Mouse (Mus musculus) intestine, postnatal 0 days (tissue): ENCODE data around the gene Arhgap9. TPM values are rescaled to one million over a fixed set of nuclear protein-coding genes. Genes with fewer than 3 reads are reported as not detected.

Source experiments
- ATAC-seq: fragments of 200-750 bp; cut with Nextera tagmentation; 2 replicates; pipeline ENCODE4 v1.8.0; 2017; ENCODE audit warnings: mild to moderate bottlenecking, moderate TSS enrichment, moderate library complexity
- H3K27ac ChIP-seq: fragments of 300-500 bp; sonication (generic); 2 replicates; pipeline ENCODE4 v1.5.1; 2014; ENCODE audit warnings: mild to moderate bottlenecking, low read depth, low read length, moderate library complexity
- H3K27me3 ChIP-seq: fragments of 300-500 bp; sonication (generic); replicated peaks from 2 replicates; pipeline ENCODE4 v1.6.1; 2014; ENCODE audit warnings: low read length, mixed read lengths; ENCODE audit not compliant: control insufficient read depth, insufficient read depth
- H3K36me3 ChIP-seq: fragments of 300-500 bp; sonication (generic); 2 replicates; pipeline ENCODE4 v1.6.1; 2014; ENCODE audit warnings: mild to moderate bottlenecking, moderate library complexity; ENCODE audit not compliant: control insufficient read depth, insufficient read depth
- H3K4me1 ChIP-seq: fragments of 300-500 bp; sonication (generic); replicated peaks from 2 replicates; pipeline ENCODE4 v1.6.1; 2014; ENCODE audit warnings: antibody characterized with exemption, low read length, mixed read lengths; ENCODE audit not compliant: control insufficient read depth, insufficient read depth
- H3K4me2 ChIP-seq: fragments of 300-500 bp; sonication (generic); replicated peaks from 2 replicates; pipeline ENCODE4 v1.6.1; 2014; ENCODE audit warnings: low read depth, mild to moderate bottlenecking, moderate library complexity
- H3K4me3 ChIP-seq: fragments of 300-500 bp; sonication (generic); 2 replicates; pipeline ENCODE4 v1.5.1; 2014; ENCODE audit warnings: low read depth, low read length
- H3K9ac ChIP-seq: fragments of 300-500 bp; sonication (generic); 2 replicates; pipeline ENCODE4 v1.6.1; 2014; ENCODE audit warnings: mild to moderate bottlenecking, low read depth, low read length
- H3K9me3 ChIP-seq: fragments of 300-500 bp; sonication (generic); 2 replicates; pipeline ENCODE4 v1.6.1; 2016; ENCODE audit warnings: mixed run types; ENCODE audit not compliant: control insufficient read depth
- CTCF ChIP-seq: sonication (generic); IDR thresholded peaks from 2 replicates; pipeline ENCODE4 v1.5.1; 2016; ENCODE audit warnings: low read depth, mild to moderate bottlenecking, control low read depth, antibody characterized with exemption, moderate library complexity
- WGBS: fragments of 180-500 bp; shearing (Covaris S2); extraction: QIAGEN DNeasy Blood & Tissue Kit; methylation state at CpG from one replicate; pipeline ENCODE4 v1.1.7; 2014; 5-methylcytosine and 5-hydroxymethylcytosine counted together
- polyA plus RNA-seq: library from polyadenylated mRNA; unstranded; fragments of >200 nt; fragmentation: Nextera tagmentation; extraction: Ambion mirVana; gene quantifications from 2 replicates; pipeline ENCODE4 v1.2.1, GENCODE M21; 2015

Arhgap9 gene
- polyA plus RNA-seq, 1 experiment from 2014 or later = 9.5 TPM

- peak; percentile 70 for ATAC-seq
- H3K9me3 ChIP-seq = no peaks in the 10 kb centered on the region
- TF ChIP-seq CTCF = peak; percentile 95
- peaks cover 6% of the 10 kb centered on the region; the same call in 1 of the 2 replicates for H3K4me1 ChIP-seq
- peak overlapping the region; percentile 78 for H3K27ac ChIP-seq
- under 1% methylated on average over 29 of the region's 31 CpGs for WGBS
- peak overlapping the region; percentile 80 for H3K4me2 ChIP-seq
- H3K9ac ChIP-seq = peak overlapping the region; percentile 28
- no peaks in the 10 kb centered on the region for H3K36me3 ChIP-seq
- peaks cover 22% of the 10 kb centered on the region; the same call in 1 of the 2 replicates for H3K27me3 ChIP-seq
- peak overlapping the region; percentile 50 for H3K4me3 ChIP-seq
These were observed 17.3 kb downstream of the Arhgap9 start for GRCm38 (mm10) chr10:127338930-127339682.

GRCm38 (mm10) chr10:127339683-127340576 lies 18.2 kb downstream of the Arhgap9 start:
- Histone ChIP-seq H3K27ac (peak overlapping the region; percentile 78), H3K4me2 (peak overlapping the region; percentile 80), H3K27me3 (peaks cover 22% of the 10 kb centered on the region; the same call in 1 of the 2 replicates), H3K36me3 (no peaks in the 10 kb centered on the region), H3K4me3 (peak overlapping the region; percentile 50), H3K9ac (peak overlapping the region; percentile 28), H3K9me3 (no peaks in the 10 kb centered on the region), H3K4me1 (peaks cover 6% of the 10 kb centered on the region; the same call in 1 of the 2 replicates)
- WGBS = 2% methylated on average over 39 of the region's 42 CpGs
- TF ChIP-seq CTCF = no peak
- ATAC-seq = peak; percentile 5; the same call in 1 of the 2 replicates

- H3K36me3 ChIP-seq = no peaks in the 10 kb centered on the region
- WGBS = 3% methylated on average over 27 of the region's 27 CpGs
- H3K27ac ChIP-seq = peak overlapping the region; percentile 78
- peak overlapping the region; percentile 80 for H3K4me2 ChIP-seq
- peaks cover 6% of the 10 kb centered on the region; the same call in 1 of the 2 replicates for H3K4me1 ChIP-seq
- H3K27me3 ChIP-seq = peaks cover 22% of the 10 kb centered on the region; the same call in 1 of the 2 replicates
- peak overlapping the region; percentile 28; the same call in 1 of the 2 replicates for H3K9ac ChIP-seq
- TF ChIP-seq CTCF = 0 out of 2 replicates have a peak, but pooled peaks have one; percentile 12
- H3K9me3 ChIP-seq = no peaks in the 10 kb centered on the region
- peak overlapping the region; percentile 50 for H3K4me3 ChIP-seq
- ATAC-seq = no peak
These were observed 19.0 kb downstream of the Arhgap9 start for GRCm38 (mm10) chr10:127340577-127341359.

- peak overlapping the region; percentile 80 for H3K4me2 ChIP-seq
- WGBS = 2% methylated on average over 10 of the region's 11 CpGs
- TF ChIP-seq CTCF = no peak
- no peaks in the 10 kb centered on the region for H3K9me3 ChIP-seq
- peak overlapping the region; percentile 28; the same call in 1 of the 2 replicates for H3K9ac ChIP-seq
- H3K27me3 ChIP-seq = peaks cover 22% of the 10 kb centered on the region; the same call in 1 of the 2 replicates
- H3K4me3 ChIP-seq = peak overlapping the region; percentile 50
- peak overlapping the region; percentile 78 for H3K27ac ChIP-seq
- ATAC-seq = no peak
- H3K4me1 ChIP-seq = peaks cover 6% of the 10 kb centered on the region; the same call in 1 of the 2 replicates
- no peaks in the 10 kb centered on the region for H3K36me3 ChIP-seq
These were observed 19.6 kb downstream of the Arhgap9 start for GRCm38 (mm10) chr10:127341360-127341690.

- TF ChIP-seq CTCF = peak; percentile 89
- H3K27ac ChIP-seq = peak within 1 kb of the TSS; percentile 78
- H3K4me3 ChIP-seq = peak within 1 kb of the TSS; percentile 50
- H3K4me1 ChIP-seq = peaks cover 6% of the 10 kb centered on the region; the same call in 1 of the 2 replicates
- H3K36me3 ChIP-seq = no peaks in the 10 kb centered on the region
- peak within 1 kb of the TSS; percentile 28; the same call in 1 of the 2 replicates for H3K9ac ChIP-seq
- H3K4me2 ChIP-seq = peak within 1 kb of the TSS; percentile 80
- H3K27me3 ChIP-seq = peaks cover 22% of the 10 kb centered on the region; the same call in 1 of the 2 replicates
- WGBS = under 1% methylated on average over 29 of the region's 29 CpGs
- no peaks in the 10 kb centered on the region for H3K9me3 ChIP-seq
- ATAC-seq = peak; percentile 26
These were observed 20.3 kb downstream of the Arhgap9 start, which contains the start of gene Gli1 for GRCm38 (mm10) chr10:127341891-127342639. Gene Gli1, minus strand, starts transcription at chr10:127341974.
